Mouse (Mus musculus) MEL (cell line): ENCODE measurements at regions not wholly inside any gene's neighbourhood (a gene's known extent, or its start where the extent isn't known, plus 50 kb on each side); places are given as distances from the start of the nearest gene placed in this dataset.

Experiments
- DNase-seq: peaks from one replicate; pipeline ENCODE4 v3.0.0; 2011; ENCODE audit warnings: low read depth, low spot score
- H3K27ac ChIP-seq: 2 replicates; pipeline ENCODE4 v1.5.1; 2012; ENCODE audit warnings: low read depth, mild to moderate bottlenecking, control low read depth, low read length, moderate library complexity; ENCODE audit not compliant: control insufficient read depth
- H3K27me3 ChIP-seq, 2 experiments: fragments of 150-350 bp in 1 of 2; sonication (generic) in 1 of 2; 2 replicates each; pipeline ENCODE4 v1.6.1; 2012; ENCODE audit warnings: low read length in 2 of 2, mild to moderate bottlenecking in 2 of 2, improper control_type of control experiment in 1 of 2, moderate library complexity in 1 of 2; ENCODE audit not compliant: insufficient read depth in 2 of 2, control insufficient read depth in 1 of 2
- H3K36me3 ChIP-seq, 2 experiments: 2 replicates each; pipeline ENCODE4 v1.6.1; 2012 to 2014; ENCODE audit warnings: low read length in 2 of 2, improper control_type of control experiment in 1 of 2, inconsistent platforms in 1 of 2, mild to moderate bottlenecking in 1 of 2; ENCODE audit not compliant: insufficient read depth in 2 of 2, control insufficient read depth in 1 of 2
- H3K4me1 ChIP-seq, 2 experiments: fragments of 150-350 bp in 1 of 2; sonication (generic) in 1 of 2; 2 replicates each; pipeline ENCODE4 v1.6.1; 2012; ENCODE audit warnings: low read length in 2 of 2, improper control_type of control experiment in 1 of 2, mild to moderate bottlenecking in 1 of 2; ENCODE audit not compliant: insufficient read depth in 2 of 2, control insufficient read depth in 1 of 2
- H3K4me3 ChIP-seq, 2 experiments: fragments of 150-350 bp in 1 of 2; sonication (generic) in 1 of 2; 2 replicates each; pipeline ENCODE4 v1.5.1; 2012; ENCODE audit warnings: low read depth in 2 of 2, low read length in 2 of 2, mild to moderate bottlenecking in 2 of 2, moderate library complexity in 2 of 2, control low read depth in 1 of 2, improper control_type of control experiment in 1 of 2; ENCODE audit not compliant: control insufficient read depth in 1 of 2, insufficient read depth in 1 of 2
- H3K79me2 ChIP-seq: 2 replicates; pipeline ENCODE4 v1.6.1; 2012; ENCODE audit warnings: mild to moderate bottlenecking, low read length, moderate library complexity; ENCODE audit not compliant: control insufficient read depth, poor library complexity, insufficient read depth
- H3K9ac ChIP-seq: 2 replicates; pipeline ENCODE4 v1.6.1; 2012; ENCODE audit warnings: low read depth, mild to moderate bottlenecking, control low read depth, low read length, moderate library complexity; ENCODE audit not compliant: control insufficient read depth, poor library complexity, severe bottlenecking
- H3K9me3 ChIP-seq: fragments of 150-350 bp; sonication (generic); replicated peaks from 2 replicates; pipeline ENCODE4 v1.6.1; 2012; ENCODE audit warnings: mild to moderate bottlenecking, low read length, improper control_type of control experiment, moderate library complexity; ENCODE audit not compliant: insufficient read depth
- BHLHE40 ChIP-seq: IDR thresholded peaks from 2 replicates; pipeline ENCODE4 v1.6.1; 2012; ENCODE audit warnings: low read depth, mild to moderate bottlenecking, inconsistent platforms, low read length, improper control_type of control experiment, borderline replicate concordance
- CHD2 ChIP-seq: IDR thresholded peaks from 2 replicates; pipeline ENCODE4 v1.6.1; 2011; ENCODE audit warnings: low read length, improper control_type of control experiment
- CTCF ChIP-seq, 3 experiments: IDR thresholded peaks in 2 of 3; conservative IDR thresholded peaks in 1 of 3; 2 replicates each; pipeline ENCODE4 v1.5.1; 2011 to 2012; ENCODE audit warnings: low read length in 3 of 3, low read depth in 2 of 3, mild to moderate bottlenecking in 2 of 3, improper control_type of control experiment in 1 of 3, inconsistent platforms in 1 of 3, mixed read lengths in 1 of 3, moderate library complexity in 1 of 3; ENCODE audit not compliant: control insufficient read depth in 1 of 3, insufficient read depth in 1 of 3, poor library complexity in 1 of 3, severe bottlenecking in 1 of 3
- ELF1 ChIP-seq: IDR thresholded peaks from 2 replicates; pipeline ENCODE4 v1.6.1; 2014; ENCODE audit warnings: low read depth, mild to moderate bottlenecking, inconsistent platforms, low read length, improper control_type of control experiment, moderate library complexity
- ETS1 ChIP-seq: IDR thresholded peaks from 2 replicates; pipeline ENCODE4 v1.6.1; 2012; ENCODE audit warnings: low read depth, mild to moderate bottlenecking, inconsistent platforms, low read length, improper control_type of control experiment, moderate library complexity
- GABPA ChIP-seq: IDR thresholded peaks from 2 replicates; pipeline ENCODE4 v1.6.1; 2012; ENCODE audit warnings: low read depth, mild to moderate bottlenecking, inconsistent platforms, low read length, improper control_type of control experiment, moderate library complexity
- KAT2A ChIP-seq: conservative IDR thresholded peaks from 2 replicates; pipeline ENCODE4 v1.6.1; 2012; ENCODE audit warnings: low read depth, low read length, improper control_type of control experiment, inconsistent platforms
- MAFK ChIP-seq: IDR thresholded peaks from 2 replicates; pipeline ENCODE4 v1.6.1; 2011; ENCODE audit warnings: low read depth, mild to moderate bottlenecking, low read length, improper control_type of control experiment, borderline replicate concordance
- MAZ ChIP-seq: IDR thresholded peaks from 2 replicates; pipeline ENCODE4 v1.6.1; 2012; ENCODE audit warnings: low read depth, mild to moderate bottlenecking, inconsistent platforms, low read length, improper control_type of control experiment
- MEF2A ChIP-seq: IDR thresholded peaks from 2 replicates; pipeline ENCODE4 v1.6.1; 2014; ENCODE audit warnings: low read depth, mild to moderate bottlenecking, inconsistent platforms, low read length, improper control_type of control experiment; ENCODE audit not compliant: poor library complexity, insufficient replicate concordance, severe bottlenecking; ENCODE audit errors: extremely low read depth
- MYC ChIP-seq: IDR thresholded peaks from 2 replicates; pipeline ENCODE4 v1.6.1; 2011; ENCODE audit warnings: low read depth, mild to moderate bottlenecking, low read length, improper control_type of control experiment, moderate library complexity
- NELFE ChIP-seq: IDR thresholded peaks from 2 replicates; pipeline ENCODE4 v1.6.1; 2011; ENCODE audit warnings: low read depth, low read length, improper control_type of control experiment
- NRF1 ChIP-seq: IDR thresholded peaks from 2 replicates; pipeline ENCODE4 v1.6.1; 2014; ENCODE audit warnings: low read depth, mild to moderate bottlenecking, inconsistent platforms, low read length, improper control_type of control experiment, moderate library complexity; ENCODE audit not compliant: poor library complexity, insufficient read depth, severe bottlenecking
- POLR2A ChIP-seq, 2 experiments: IDR thresholded peaks; 2 replicates each; pipeline ENCODE4 v1.6.1; 2011 to 2012; ENCODE audit warnings: low read length in 2 of 2, mild to moderate bottlenecking in 2 of 2, control low read depth in 1 of 2, improper control_type of control experiment in 1 of 2, low read depth in 1 of 2, moderate library complexity in 1 of 2; ENCODE audit not compliant: control insufficient read depth in 1 of 2, insufficient read depth in 1 of 2, poor library complexity in 1 of 2
- RCOR1 ChIP-seq: IDR thresholded peaks from 2 replicates; pipeline ENCODE4 v1.6.1; 2012; ENCODE audit warnings: low read depth, mild to moderate bottlenecking, inconsistent platforms, low read length, improper control_type of control experiment
- SMC3 ChIP-seq: IDR thresholded peaks from 2 replicates; pipeline ENCODE4 v1.6.1; 2011; ENCODE audit warnings: low read depth, low read length, improper control_type of control experiment
- TAL1 ChIP-seq: IDR thresholded peaks from 2 replicates; pipeline ENCODE4 v1.6.1; 2012; ENCODE audit warnings: mild to moderate bottlenecking, inconsistent platforms, low read length, moderate library complexity, mixed read lengths
- TBP ChIP-seq: IDR thresholded peaks from 2 replicates; pipeline ENCODE4 v1.8.0; 2011; ENCODE audit warnings: low read depth, low read length, improper control_type of control experiment
- UBTF ChIP-seq: IDR thresholded peaks from 2 replicates; pipeline ENCODE4 v1.6.1; 2012; ENCODE audit warnings: low read depth, mild to moderate bottlenecking, inconsistent platforms, low read length, improper control_type of control experiment, moderate library complexity, borderline replicate concordance; ENCODE audit not compliant: insufficient read depth
- USF1 ChIP-seq: IDR thresholded peaks from 2 replicates; pipeline ENCODE4 v1.6.1; 2014; ENCODE audit warnings: low read depth, mild to moderate bottlenecking, inconsistent platforms, low read length, improper control_type of control experiment, moderate library complexity
- USF2 ChIP-seq, 2 experiments: IDR thresholded peaks; 2 replicates each; pipeline ENCODE4 v1.6.1; 2011 to 2012; ENCODE audit warnings: improper control_type of control experiment in 2 of 2, low read length in 2 of 2, borderline replicate concordance in 1 of 2, inconsistent platforms in 1 of 2, low read depth in 1 of 2, mild to moderate bottlenecking in 1 of 2; ENCODE audit not compliant: insufficient read depth in 1 of 2
- ZKSCAN1 ChIP-seq: IDR thresholded peaks from 2 replicates; pipeline ENCODE4 v1.6.1; 2012; ENCODE audit warnings: low read depth, mild to moderate bottlenecking, inconsistent platforms, low read length, improper control_type of control experiment, moderate library complexity

- Histone ChIP-seq H3K36me3 (no peaks in the 10 kb centered on the region), H3K27me3 (no peaks in the 10 kb centered on the region), H3K9me3 (no peaks in the 10 kb centered on the region), H3K9ac (no peak overlapping the region), H3K4me1 (no peaks in the 10 kb centered on the region), H3K4me3 (no peak overlapping the region), H3K79me2 (no peaks in the 10 kb centered on the region), H3K27ac (no peak overlapping the region)
- TF ChIP-seq MYC = no peak
- no peak for TF ChIP-seq MAFK
- TF ChIP-seq SMC3 = no peak
- no peak for TF ChIP-seq NELFE
- TF ChIP-seq UBTF = no peak
- TF ChIP-seq ELF1 = no peak
- no peak for TF ChIP-seq CHD2
- TF ChIP-seq TAL1 = no peak
- TF ChIP-seq RCOR1 = no peak
- DNase-seq = no peak
These were observed 120.3 kb upstream of the Ado start for GRCm38 (mm10) chr10:67669066-67669465.

- Histone ChIP-seq H3K9me3 (no peaks in the 10 kb centered on the region), H3K27ac (no peak overlapping the region), H3K4me1 (no peaks in the 10 kb centered on the region), H3K27me3 (no peaks in the 10 kb centered on the region), H3K36me3 (no peaks in the 10 kb centered on the region), H3K79me2 (no peaks in the 10 kb centered on the region), H3K9ac (no peak overlapping the region), H3K4me3 (no peak overlapping the region)
- TF ChIP-seq USF2 (IDR thresholded peaks at IDR 0.05; ENCODE audit: borderline replicate concordance in 1 of 2, insufficient read depth in 1 of 2, low read depth in 1 of 2, low read length in 2 of 2) = no peak
- TF ChIP-seq ETS1 = no peak
- TF ChIP-seq MAFK = no peak
- no peak for TF ChIP-seq USF1
- TF ChIP-seq ZKSCAN1 = no peak
- no peak for TF ChIP-seq BHLHE40
- TF ChIP-seq POLR2A (IDR thresholded peaks at IDR 0.05; ENCODE audit: control insufficient read depth in 1 of 2, insufficient read depth in 1 of 2, low read depth in 1 of 2, low read length in 2 of 2, poor library complexity in 1 of 2) = no peak
- TF ChIP-seq CTCF (IDR thresholded peaks at IDR 0.05 in 2 of 3, conservative IDR thresholded peaks at IDR 0.05 in 1 of 3; ENCODE audit: control insufficient read depth in 1 of 3, insufficient read depth in 1 of 3, low read depth in 2 of 3, low read length in 3 of 3, poor library complexity in 1 of 3, severe bottlenecking in 1 of 3) = no peak
- no peak for TF ChIP-seq MEF2A
- TF ChIP-seq MAZ = no peak
- TF ChIP-seq SMC3 = no peak
- no peak for TF ChIP-seq NRF1
- TF ChIP-seq TBP = no peak
- no peak for TF ChIP-seq RCOR1
- TF ChIP-seq KAT2A = no peak
- no peak for TF ChIP-seq GABPA
- no peak for TF ChIP-seq ELF1
- DNase-seq = no peak
These were observed 114.3 kb upstream of the Ado start for GRCm38 (mm10) chr10:67663028-67663427.
